Mouse (Mus musculus): ENCODE data around the gene Adamts17.

The Adamts17 gene

DNA sequence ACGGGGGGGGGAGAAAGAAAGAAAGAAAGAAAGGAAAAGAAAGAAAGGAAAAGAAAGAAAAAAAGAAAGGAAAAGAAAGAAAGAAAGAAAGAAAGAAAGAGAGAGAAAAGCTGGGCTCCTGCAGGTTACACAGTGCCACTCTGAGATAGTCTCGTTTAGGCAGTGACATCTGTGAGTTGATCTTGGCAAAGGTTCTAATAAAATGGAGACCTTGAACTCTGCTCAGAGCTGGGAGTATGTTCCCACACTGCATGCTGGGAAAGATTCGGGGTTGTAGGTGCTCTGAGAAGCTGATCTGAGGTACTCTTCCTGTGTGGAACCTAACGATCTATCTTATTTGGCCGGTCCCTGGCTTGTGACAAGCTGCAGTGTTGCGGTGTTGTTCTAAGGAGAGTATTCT lies 7.0 kb downstream of the Adamts17 start:
- DNase-seq (ENCODE audit: low read depth, low spot score), result no peak

DNA sequence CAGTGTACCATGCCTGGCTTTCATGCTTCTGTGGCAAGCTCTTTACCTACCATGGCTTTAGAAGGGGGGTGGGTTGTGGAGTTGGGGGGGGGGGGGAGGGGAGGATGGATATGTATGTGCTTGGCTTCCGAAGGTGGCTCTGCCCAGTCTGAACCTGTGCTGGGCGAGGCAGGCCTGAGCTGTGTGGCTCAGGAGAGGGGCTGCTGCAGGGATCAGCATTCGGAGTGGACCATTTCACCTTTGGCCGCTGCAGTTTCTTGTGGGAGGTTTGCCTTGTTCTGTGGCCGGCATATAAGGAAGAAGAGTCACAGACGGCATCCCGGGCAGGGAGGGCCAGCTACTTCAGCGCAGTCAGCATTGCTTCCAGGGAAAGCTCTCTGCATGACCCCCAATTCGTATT lies 7.8 kb downstream of the Adamts17 start:
- no peak for DNase-seq (ENCODE audit: low read depth, low spot score)

DNA sequence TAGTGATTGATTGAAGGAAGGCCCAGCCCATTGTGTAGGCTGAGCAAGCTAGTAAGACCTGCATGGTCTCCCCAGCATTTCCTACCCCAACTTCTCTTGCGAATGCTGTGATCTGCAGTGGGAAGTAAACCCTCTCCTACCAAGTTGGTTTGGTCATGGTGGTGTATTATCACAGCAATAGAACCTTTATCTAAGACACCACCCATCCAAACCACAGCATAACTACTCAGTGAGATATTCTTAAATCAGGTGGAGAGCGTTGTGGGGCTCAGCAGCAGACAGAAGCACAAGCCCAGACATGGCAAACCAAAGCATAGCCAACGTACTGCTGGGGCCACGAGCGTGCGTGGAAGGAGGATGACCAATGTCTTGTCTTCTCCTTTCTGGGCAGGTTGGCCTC lies 9.8 kb downstream of the Adamts17 start:
- DNase-seq (ENCODE audit: low read depth, low spot score), result no peak

DNA sequence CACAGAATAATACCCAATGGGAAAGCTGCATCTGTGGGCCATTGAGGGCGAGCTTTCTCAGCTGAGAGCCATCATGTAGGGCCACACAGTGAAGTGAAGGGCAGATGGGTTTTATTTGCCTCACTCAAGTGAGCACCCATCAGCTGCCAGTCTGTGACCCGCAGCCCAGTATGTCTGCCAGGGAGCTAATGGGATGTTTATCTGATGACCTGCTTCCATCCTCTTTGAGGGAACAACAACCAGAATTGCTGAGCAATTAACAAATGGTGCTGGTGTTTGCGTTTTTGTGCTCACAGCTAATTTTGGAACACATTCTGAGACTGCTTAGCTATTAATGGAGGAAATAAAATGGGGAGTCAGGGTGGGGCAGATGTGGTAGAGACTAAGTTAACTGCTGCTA lies 12.6 kb downstream of the Adamts17 start:
- no peak for DNase-seq (ENCODE audit: low read depth, low spot score)

DNA sequence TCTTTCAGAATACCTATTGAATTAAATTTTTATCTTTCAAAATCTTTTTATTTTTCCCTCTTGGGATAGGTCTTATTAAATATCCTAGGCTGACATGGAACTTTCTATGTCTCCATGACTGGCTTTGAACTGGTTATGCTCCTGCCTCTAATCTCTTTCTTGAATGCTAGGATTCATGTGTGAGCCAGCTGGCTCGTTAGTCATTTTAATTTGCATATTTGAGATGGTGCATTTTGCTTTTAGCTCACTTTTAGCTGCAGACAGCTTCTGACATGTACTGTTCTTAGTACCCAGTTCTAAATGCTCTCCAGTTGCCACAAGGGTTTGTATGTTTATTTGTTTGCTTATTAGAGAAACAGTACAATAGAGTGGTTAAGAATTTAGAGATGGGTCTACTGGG lies 18.1 kb downstream of the Adamts17 start:
- no peak for DNase-seq (ENCODE audit: low read depth, low spot score)

DNA sequence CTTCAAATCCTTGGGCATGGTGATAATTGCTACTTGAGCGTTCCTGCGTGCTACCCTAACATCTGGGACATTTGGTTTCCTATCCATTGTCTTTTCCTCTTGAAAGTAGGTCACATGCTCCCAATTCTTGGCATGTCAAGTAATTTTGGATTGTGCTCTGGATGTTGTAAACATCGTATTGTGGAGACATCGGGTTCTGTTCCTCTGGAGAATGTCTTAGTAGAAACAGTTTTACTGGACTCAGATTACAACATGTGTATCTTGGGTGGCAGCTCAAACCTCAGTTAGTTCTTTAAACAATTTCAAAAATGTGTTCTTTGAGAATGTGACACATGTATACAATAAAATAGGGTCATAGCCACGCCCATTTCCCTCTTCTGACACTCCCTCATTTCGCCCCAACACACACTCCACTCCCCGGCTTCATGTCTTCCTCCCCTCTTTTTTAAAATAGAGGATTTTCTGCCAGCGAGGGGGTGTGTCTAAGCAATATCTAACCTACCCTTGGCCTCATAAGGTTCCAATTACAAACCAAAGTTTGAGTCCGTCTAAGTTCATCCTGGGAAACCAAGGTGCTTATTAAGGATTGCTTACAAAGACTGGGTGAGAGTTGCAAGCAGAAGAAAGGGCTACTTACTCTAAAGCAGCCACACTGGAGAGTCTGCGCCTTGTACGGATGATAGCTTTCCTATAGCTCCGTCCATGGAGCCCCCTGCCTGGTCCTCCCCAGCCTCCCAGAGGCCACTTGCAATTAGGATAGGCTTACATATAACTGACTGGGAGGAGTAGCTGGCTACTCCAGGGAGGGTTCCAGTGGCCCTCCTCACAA lies 18.9 kb downstream of the Adamts17 start:
- DNase-seq (ENCODE audit: low read depth, low spot score), result no peak

DNA sequence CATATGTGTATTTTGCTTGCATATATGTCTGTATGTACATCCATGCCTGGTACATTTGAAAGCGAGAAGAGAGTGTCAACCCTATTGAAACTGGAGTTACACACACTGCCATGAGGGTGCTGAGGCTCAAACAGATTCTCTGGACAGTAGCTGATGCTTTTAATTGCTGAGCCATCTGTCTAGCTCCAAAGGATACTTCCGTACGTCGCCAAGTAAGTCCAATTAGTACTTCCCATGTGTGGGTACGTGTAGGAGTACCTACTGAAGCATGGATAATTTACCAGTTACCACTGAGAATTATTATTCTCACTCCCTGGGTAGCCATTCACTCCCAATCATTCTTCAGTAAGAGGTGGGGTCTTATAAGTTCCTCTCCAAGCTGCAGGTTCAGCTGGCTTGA lies 19.7 kb downstream of the Adamts17 start:
- no peak for DNase-seq (ENCODE audit: low read depth, low spot score)

DNA sequence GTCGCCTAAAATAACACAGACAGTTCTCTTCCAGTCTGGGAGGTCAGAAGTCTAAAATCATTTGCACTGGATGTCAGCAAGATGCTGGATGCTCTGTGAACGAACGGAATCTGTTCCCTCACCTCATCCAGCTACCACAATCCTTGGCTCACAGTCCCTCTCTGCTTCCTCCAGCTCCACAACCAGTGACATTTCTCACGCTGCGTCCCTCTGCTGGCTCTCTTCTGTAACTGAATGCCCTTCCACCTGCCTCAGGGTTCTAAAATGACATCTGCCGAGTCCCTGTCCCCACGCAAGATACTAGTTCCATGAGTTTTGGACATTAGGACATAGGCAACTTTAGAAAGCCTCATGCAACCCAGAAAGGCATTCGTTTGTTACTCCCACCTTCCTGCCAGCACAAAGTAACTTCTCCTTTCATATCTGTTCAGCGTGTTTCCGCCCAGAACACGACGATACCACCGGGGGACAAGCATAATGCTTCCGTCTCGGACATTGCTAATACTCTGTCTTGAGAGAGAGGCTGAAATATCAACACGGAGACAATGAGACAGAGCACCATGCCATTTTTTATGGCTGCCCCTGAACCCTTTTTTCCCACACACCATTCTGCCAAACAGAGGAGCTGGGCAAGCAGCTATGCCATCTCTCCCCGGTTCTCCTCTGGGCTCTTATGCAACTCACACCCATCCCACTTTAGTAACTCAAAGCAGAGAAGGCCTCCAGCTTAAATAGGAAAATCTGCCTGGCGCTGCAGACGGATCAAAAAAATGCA lies 27.6 kb downstream of the Adamts17 start:
- no peak for DNase-seq (ENCODE audit: low read depth, low spot score)

DNA sequence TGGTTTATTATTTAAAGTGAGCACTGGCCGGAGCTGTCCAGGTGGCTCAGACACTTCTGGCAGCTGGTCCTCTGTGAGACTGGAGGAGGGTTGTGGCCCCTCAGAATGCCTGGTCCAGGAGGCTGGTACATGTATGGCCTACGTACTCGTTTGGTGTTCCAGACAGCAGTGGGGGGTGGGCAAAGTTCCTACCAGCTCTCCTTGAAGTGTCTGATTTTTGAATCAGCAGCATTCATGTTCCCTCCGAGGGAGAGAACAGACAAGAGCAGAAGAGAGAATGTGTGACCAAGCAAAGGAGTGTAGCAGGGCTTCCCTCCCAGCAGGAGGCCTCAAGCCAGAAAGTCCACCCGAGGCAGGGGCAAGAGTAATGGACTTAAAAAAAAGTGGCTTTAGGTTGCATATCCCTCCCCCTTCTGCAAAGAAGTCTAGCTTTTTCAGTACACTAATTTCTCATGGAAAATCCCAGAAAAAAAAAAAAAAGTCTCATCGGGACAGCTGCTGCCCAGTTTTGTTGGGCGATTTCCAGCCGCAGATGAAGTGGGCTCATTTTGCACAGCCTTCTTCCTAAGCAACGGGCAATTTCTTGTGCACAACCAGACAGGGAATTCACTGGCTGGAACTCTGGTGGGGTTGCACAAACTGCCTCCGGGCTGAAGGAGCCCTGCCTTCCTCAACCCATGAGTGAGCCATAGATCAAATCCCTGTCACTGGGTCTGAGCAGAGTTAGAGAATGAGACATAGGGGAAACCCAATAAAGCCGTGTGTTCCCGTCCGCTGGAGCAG lies 28.4 kb downstream of the Adamts17 start:
- no peak for DNase-seq (ENCODE audit: low read depth, low spot score)

DNA sequence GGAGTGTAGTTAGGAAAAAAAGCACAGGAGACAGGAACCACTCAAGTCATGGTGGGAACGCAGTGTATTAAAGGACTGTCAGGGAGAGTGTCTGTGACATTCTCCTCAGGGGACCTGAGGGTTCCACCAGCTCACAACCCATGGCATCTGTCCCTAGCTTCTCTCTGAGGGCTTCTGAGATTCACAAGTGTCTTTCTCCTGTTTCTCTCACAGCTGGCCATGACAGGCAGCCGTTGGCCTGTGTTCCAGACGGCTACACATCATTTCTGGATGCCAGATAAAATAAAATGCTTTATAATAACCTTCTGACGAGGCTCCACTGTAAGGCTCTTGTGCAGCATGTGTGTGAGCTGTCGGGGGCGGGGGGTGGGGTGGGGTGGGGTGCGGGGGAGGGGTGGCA lies 32.0 kb downstream of the Adamts17 start:
- DNase-seq (ENCODE audit: low read depth, low spot score), result no peak

DNA sequence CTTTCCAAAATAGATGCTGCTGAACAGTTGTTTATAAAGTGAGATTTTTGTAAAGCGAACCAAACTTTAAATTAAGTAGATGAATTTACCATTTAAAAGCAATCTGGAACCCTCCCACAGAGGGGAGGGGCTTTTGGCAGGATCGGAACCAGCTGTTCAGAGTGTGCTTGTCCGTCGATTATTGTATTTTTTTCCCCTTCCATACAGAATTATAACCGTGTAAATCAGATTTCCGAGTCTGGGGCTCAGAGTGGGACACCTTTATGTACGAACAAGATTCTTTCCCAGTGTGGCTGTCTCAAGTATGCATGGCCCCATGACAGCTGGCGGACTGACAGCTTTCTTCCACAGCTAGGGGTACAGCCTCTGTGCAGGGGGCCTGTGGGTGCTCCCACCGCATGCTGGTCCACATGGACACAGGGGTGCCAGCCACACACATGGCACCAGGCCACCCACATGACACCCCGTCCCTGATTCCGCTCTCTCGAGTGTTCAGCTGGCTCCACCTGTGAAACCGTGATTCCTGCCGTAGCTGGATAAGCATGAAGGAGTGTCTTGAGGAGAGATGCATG lies 32.5 kb downstream of the Adamts17 start:
- no peak for DNase-seq (ENCODE audit: low read depth, low spot score)

DNA sequence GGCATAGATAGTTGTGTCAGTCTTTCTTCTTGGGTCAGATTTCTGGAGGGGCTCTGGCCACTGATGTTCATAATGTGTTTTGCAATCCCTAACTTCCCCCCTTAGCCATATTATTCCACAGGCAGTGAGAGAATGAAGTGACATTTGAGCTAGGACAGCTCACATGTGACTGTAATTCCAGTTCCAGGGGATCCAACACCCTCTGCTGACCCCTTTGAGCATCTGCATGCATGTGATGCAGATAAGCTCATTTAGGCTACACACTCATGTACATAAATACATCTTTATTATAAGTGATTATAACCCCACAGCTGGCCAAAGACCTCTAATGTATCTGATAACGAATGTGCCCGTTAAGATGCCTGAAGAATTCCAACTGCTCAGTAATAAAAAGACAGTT lies 33.7 kb downstream of the Adamts17 start:
- DNase-seq (ENCODE audit: low read depth, low spot score), result no peak

DNA sequence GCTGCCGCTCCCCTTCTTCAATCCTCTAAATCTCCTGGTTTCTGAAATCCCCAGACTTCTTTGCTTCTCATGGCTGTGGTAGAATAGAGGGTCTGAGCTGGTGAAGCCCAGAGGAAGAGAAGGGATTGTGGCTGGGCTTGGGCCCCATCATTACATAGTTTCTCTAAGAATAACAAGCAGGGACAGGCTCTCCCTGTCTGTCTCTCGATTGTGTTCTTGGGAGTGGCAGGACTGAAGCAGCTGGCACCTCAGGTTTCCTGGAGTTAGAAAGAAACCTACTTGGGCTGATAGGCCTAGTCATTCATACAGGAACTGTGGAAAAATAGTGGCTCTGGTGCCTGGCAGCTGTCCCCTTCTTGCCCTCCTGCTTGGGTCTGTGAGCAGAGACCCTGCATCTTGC lies 51.9 kb downstream of the Adamts17 start:
- no peak for DNase-seq (ENCODE audit: low read depth, low spot score)

DNA sequence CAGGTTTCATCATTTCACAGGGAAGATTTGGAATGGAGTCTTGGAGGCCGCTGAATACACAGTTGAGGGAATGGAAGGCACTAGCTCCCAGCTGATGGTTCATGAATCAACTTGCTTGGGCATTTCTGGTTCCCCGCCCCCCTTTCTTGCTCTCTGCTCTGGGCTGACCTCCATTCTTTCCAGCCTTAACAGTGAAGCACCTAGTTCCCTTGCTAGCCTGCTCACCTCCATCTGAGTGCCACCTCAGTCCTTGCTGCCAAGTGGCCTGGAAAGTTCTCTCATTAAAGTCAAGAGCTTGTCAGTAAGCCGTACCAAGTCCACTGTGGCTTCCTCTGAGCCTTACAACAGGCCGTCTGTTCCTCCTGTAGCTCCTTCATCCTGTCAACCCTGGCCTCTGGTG lies 52.6 kb downstream of the Adamts17 start:
- DNase-seq (ENCODE audit: low read depth, low spot score), result no peak

DNA sequence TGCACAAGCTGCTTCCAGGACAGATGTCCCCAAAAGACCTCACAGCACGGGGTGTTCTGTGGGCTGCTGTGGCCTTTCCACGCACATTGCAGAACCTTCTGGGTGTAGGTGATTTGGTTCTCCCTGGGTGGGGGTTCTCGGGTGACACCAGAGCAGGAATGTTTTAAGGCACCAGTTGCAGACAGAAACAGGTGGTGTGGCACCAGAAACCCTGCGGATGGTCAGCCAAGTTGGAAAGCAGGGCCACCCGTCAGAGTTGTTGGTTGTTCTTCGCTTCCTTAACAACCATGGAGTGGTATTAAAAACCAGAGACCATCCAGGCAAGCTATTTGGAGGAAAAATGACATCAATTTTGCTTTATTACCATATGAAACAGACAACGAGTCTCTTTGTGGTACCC lies 62.8 kb downstream of the Adamts17 start:
- no peak for DNase-seq (ENCODE audit: low read depth, low spot score)

DNA sequence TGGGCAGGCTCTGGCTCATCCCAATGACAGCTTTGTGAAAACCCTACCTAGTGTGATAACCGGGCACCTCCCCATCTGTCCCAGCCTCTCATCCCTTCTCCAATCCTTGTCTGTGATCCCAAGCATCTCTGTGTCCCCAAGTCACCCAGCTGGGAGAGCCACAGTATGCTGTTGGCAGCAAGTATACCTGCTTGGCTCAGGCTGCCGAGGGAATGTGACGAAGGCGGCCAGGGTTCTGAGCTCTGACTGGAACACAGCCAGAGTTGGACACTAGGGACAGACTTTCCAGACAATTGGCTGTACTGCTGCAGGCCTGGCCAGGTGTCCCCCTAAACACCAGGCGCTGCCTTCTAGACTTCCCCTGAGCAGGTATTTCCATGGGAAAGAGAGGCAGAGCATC lies 63.5 kb downstream of the Adamts17 start:
- DNase-seq (ENCODE audit: low read depth, low spot score), result no peak

DNA sequence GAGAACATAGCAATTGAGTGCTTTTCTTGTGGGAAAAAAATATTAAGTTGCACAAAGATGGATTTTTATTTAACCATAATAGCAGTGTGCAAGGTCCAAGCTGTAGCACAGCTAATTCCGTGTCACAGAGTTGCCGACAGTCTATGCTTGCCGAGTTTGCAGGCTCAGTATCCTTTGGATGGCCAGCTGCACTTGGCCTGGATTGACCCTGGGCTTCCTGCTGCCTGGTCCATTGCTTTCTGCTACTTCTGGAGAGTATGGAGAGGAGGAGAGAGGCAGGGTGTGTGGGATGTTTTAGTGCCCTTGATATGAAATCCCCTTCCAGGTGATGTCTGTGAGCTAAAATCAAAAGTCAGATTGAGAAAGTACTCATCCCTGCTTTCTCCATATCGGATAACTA lies 66.4 kb downstream of the Adamts17 start:
- DNase-seq (ENCODE audit: low read depth, low spot score), result no peak

DNA sequence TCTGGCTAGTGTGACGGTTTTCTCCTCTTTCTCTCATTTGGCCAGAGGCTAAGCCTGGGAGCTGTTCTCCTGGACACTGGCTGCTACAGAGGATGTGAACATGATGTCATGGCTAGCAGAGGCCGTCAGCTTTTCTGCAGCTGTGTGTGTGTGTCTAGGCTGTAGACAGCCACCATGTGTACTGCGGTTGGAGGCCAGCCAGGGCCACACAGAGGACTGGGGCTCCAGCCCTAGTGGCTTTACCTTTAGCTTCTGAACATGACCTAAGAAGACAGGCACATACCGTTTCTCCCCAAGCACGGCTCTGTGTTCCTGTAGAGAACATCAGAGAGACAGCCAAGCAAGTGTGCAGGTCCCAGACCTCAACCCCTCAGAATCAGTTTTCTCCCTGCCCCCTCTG lies 73.3 kb downstream of the Adamts17 start:
- no peak for DNase-seq (ENCODE audit: low read depth, low spot score)

DNA sequence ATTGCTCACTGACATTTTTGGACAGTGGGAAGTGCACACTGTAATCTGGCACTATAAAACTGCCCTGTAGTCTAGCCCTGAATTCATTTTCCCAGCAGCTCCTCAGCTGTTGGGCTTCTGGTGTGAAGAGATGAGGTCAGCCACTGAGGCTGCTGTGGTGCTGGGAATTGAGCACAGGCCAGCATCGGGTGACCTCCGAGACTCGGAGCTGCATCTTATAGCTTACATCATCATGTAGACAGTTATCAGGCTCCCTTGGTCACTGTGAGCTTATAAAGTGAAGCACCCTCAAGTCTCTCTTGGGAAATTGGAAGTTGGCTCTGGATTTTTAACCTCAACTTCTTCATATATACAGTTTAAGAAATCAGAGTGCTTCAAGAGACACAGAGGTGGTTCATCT lies 84.1 kb downstream of the Adamts17 start:
- no peak for DNase-seq (ENCODE audit: low read depth, low spot score)

DNA sequence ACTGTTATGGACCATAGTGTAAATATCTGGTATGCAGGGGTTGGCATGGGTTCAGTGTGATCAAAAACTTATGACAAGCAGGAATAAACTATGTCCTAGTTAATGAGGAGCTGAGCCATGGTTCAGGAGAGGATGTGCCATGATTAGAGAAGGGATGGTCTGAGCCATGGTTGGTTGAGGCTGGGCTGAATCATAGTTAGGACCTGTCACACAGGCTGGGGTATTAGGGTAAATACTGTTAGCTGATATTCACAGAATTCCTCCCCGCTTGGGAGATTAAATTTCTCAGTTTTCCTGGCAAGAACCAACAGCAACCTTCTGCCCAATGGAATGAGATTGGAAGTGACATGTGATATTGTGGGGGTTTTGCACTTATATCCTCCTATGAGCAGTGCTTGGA lies 84.6 kb downstream of the Adamts17 start:
- no peak for DNase-seq (ENCODE audit: low read depth, low spot score)

DNA sequence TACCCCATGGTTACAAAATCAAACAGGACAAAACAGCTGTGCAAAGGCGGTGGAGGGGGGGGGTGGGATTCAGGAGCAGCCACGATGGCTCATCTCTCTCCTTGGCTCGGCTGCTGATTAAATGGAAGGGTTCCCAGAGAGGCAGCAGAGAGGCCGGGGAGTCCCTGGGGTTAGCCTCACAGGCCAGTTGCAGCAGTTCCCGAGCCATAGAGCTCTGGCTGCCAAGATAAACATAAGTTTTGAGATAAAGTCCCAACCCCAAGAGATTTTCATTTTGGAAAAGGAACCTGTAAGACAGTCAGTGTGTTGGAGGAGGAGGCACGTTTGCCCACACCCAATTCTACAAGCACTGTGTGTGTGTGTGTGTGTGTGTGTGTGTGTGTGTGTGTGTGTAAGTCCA lies 89.7 kb downstream of the Adamts17 start:
- DNase-seq (ENCODE audit: low read depth, low spot score), result no peak

DNA sequence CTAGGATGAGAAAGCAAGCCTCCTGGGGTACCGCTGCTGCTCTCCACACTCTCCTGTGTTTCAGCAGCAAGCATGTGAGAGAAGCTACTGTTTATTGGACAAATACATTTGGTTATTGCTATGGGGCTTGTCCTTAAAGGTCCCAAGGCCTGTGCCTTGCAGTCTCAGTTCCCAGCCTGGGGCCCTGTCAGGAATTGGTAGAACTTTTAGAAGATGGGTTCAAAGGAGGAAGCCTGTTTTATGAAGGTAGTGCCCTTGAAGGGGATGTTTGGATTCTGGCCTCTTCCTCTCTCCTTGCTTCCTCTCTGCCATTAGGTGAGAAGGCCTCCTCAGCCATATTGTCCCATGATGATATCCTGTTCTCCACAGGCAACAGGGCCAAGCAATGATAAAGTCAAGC lies 91.8 kb downstream of the Adamts17 start:
- no peak for DNase-seq (ENCODE audit: low read depth, low spot score)

All from WW6 (cell line).